Mouse (Mus musculus) kidney, postnatal 25 days (tissue): ENCODE data around the gene 1700007K13Rik.
A peak's percentile ranks its signal among the peaks of the same experiment; 100 is the strongest.

ENCODE experiments used
- DNase-seq, 2 experiments: peaks; one replicate each; pipeline ENCODE4 v3.0.0; 2021; ENCODE audit warnings: mixed read lengths in 2 of 2

The 1700007K13Rik gene

GRCm38 (mm10) chr2:28469461-28469860 is 3.3 kb upstream of the 1700007K13Rik start:
- DNase-seq: no peak

- no peak for DNase-seq
Observed at GRCm38 (mm10) chr2:28468486-28469225, 2.5 kb upstream of the 1700007K13Rik start.

- DNase-seq: peak; percentile 86 to 93
Observed at GRCm38 (mm10) chr2:28467860-28468485, 1.8 kb upstream of the 1700007K13Rik start, which contains the start of gene Mrps2. TSS of gene Mrps2 (plus strand) at chr2:28468066.

GRCm38 (mm10) chr2:28464919-28465318 is 1.2 kb downstream of the 1700007K13Rik start:
- no peak for DNase-seq

GRCm38 (mm10) chr2:28463919-28464318 is 2.2 kb downstream of the 1700007K13Rik start:
- peak; percentile 79 to 87 for DNase-seq

- DNase-seq: no peak
Observed at GRCm38 (mm10) chr2:28456616-28457015, 9.5 kb downstream of the 1700007K13Rik start.

GRCm38 (mm10) chr2:28453539-28453938 is 12.6 kb downstream of the 1700007K13Rik start:
- DNase-seq: no peak

- no peak for DNase-seq
Observed at GRCm38 (mm10) chr2:28451663-28452062, 14.5 kb downstream of the 1700007K13Rik start.

- DNase-seq: no peak
Observed at GRCm38 (mm10) chr2:28447315-28447670, 18.8 kb downstream of the 1700007K13Rik start.

DNA sequence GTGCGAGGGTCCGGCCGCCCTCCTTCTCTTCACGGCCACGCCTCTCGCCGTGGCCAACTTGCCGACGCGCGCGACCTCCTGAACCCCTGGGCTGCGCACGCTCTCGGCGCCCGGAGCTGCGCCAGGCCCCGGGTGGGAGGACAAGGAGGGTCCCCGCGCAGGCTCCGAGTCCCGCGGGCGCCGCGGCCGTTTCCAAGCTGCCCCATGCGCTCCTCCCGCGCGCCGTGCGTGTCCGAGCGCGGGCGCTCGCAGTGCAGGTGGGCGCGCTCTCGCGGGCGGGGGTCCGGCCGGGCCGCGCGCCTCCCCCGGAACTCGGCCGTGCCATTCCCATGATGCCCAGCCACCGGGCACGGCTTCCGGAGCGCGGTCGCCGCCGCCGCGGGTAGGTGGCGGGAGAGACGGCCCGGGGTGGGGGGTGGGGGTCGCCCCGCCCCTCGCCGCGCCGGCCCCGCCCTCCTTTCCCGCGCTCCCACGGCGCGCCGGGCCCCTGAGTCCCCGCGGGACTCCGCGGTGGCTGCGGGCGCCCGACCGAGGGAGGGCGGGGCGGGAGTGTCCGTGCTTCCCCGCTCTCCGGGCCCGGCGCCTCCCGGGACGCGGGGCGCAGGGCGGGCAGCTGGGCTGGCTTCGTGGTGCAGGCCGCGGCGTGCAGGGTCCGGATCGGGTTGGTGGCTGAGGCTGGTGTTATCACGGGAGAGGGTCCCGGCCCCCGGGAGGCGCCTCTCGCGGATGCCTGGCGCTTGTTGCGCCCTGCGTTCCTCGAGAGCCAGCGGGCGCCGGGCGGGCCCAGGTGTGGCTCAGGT is 19.4 kb downstream of the 1700007K13Rik start, which contains the start of gene Ppp1r26:
Ppp1r26 (plus strand) TSS at position 286 of the 800 bp plus-strand sequence.
- DNase-seq: peak; percentile 29 to 78

GRCm38 (mm10) chr2:28446181-28446514 is 20.0 kb downstream of the 1700007K13Rik start:
- DNase-seq: no peak

DNA sequence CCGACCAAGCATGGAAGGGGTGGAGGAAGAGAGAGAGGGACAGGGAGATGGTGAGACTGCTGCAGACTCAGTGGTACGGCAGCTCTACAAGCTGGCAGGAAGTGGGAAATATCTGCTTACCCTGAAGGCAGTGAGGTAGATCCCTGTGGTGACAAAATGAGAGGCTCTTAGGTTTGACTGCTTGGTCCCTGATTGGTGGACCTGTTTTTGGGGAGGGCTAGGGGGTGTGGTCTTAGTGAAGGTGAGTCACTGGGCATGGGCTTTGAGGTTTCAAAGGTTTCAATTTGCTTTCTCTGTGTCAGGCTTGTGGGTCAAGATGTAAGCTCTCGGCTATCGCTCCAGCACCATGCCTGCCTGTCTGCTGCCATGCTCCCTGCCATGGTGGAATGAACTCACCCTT is 21.1 kb downstream of the 1700007K13Rik start:
- DNase-seq: no peak

- no peak for DNase-seq
Observed at GRCm38 (mm10) chr2:28440842-28441241, 25.3 kb downstream of the 1700007K13Rik start.

- no peak for DNase-seq
Observed at GRCm38 (mm10) chr2:28435401-28435800, 30.7 kb downstream of the 1700007K13Rik start.

DNA sequence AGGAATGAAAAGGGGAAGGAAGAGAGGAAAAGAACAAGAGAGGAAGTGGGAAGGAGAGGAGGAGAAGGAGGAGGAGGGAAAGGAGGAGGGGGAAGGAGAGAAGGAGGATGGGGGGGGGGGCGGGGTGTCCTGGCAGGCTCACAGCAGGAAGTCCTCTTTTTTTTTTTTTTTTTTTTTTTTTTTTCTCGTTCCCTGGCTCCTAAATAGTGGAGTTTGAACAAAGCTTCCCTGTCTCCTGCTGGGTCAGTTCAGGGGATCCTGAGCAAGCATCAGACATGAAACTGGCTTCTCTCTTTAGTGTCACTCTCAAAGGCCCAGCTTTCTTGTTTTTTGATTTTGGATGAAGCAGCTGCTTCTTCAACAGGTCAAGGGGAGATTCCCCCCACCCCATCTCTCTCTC is 32.6 kb downstream of the 1700007K13Rik start:
- no peak for DNase-seq

- DNase-seq: peak; percentile 50 to 61
Observed at GRCm38 (mm10) chr2:28432811-28433210, 33.3 kb downstream of the 1700007K13Rik start.

GRCm38 (mm10) chr2:28430846-28431245 is 35.3 kb downstream of the 1700007K13Rik start:
- no peak for DNase-seq

- DNase-seq: no peak
Observed at GRCm38 (mm10) chr2:28427226-28427625, 38.9 kb downstream of the 1700007K13Rik start.

DNA sequence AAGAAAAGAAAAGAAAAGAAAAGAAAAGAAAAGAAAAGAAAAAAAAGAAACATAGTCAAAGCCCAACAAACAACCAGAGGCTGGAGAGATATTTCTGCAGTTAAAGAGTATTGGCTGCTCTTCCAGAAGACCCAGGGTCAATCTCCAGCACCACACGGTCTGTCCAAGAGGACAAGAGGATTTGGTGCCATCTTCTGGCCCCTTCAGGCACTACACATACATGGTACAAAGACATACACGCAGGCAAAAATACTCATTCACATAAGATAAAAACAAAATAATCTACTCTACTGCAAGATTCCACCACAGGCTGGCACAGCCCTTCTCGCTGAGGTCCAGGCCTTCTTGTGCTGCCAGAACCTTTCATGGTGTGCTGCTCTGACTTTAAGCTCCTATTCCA is 43.0 kb downstream of the 1700007K13Rik start:
- peak; percentile 68 to 81 for DNase-seq

DNA sequence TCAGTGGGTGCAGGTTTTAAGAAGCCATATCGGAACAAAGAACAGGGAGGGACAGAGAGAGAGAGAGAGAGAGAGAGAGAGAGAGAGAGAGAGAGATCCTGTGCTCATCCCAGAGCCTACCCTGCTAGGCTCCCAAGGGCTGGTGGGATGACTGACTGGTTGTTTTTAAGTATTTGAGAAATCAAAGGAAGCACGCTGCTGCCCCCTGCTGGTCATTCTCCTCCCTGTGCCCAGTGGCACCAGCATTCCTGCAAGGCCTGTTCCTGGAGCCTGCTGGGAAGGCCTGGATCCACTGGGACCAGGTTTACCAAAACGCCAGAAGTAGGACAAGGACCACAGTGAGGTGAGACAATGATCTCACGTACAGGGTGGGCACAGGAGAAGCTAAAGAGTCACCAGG is 46.2 kb downstream of the 1700007K13Rik start:
- DNase-seq: peak; percentile 88 to 97

DNA sequence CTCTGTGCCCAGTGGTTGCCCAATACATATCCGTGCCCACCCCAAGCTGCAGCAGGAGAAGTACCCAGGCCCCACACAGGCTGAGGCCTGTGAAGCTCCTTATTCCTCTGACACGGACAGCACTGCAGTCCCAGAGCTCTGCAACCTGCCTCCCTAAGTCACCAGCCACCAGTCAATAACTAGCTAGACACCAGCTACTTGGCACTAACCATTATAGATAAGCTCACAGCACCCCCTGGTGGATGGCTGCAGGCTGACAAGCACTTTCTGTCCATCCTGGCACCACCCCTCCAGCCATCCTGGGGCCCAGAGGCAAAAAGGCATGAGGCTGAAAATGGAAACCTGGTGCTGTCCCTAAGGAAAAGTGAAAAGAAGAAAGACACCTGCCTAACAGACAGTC is 48.1 kb downstream of the 1700007K13Rik start:
- DNase-seq: peak; percentile 86 to 93

GRCm38 (mm10) chr2:28416511-28416910 is 49.6 kb downstream of the 1700007K13Rik start:
- no peak for DNase-seq

DNA sequence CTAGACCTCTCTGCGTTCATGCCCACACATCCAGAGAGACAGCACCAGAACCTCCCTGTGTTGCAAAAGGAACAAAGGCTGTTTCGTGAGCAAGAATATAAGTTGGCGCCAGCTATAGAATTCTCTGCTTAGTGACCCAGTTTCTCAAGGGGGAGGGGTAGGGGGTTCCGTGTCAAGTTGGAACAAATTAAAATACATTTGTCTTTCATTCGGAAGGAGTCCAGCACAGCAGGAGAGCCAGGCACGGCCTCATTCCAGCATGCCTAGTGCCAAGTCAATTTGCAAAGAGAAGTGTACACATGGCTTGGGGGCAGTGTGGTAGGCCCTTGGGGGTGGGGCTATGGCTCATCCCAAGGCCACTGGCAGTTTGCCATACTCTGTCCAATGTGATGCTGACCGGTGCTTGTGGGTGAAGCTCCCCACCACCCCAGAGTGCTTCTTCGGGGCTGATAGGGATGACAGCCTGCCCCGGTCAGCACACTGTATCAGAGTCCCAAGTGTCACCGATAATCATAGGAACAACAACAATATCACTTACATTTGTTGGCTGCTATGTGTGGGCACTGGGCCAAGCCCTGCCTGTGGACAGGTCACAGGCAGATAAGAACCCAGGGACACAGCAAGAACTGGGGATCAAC is 50.6 kb downstream of the 1700007K13Rik start:
- peak in 1 of 2 experiments; percentile 10 for DNase-seq
